Mouse (Mus musculus) midbrain, embryonic 13.5 days (tissue): ENCODE measurements around the gene Sp100. TPM values are rescaled to one million over a fixed set of nuclear protein-coding genes. Genes with fewer than 3 reads are reported as not detected.
"Not testable (repeated sequence)": the region's sequence is repeated elsewhere in the genome, so short reads cannot be mapped to it uniquely, and the experiment has no call there.

Source experiments
- ATAC-seq: fragments of 200-750 bp; cut with Nextera tagmentation; 2 replicates; pipeline ENCODE4 v1.8.0; 2017; ENCODE audit warnings: mild to moderate bottlenecking, moderate TSS enrichment, moderate library complexity
- H3K27ac ChIP-seq: fragments of 300-500 bp; sonication (generic); 2 replicates; pipeline ENCODE4 v1.5.1; 2015; ENCODE audit warnings: inconsistent platforms, mild to moderate bottlenecking, moderate library complexity
- H3K27me3 ChIP-seq: fragments of 300-500 bp; sonication (generic); 2 replicates; pipeline ENCODE4 v1.6.1; 2015; ENCODE audit warnings: mild to moderate bottlenecking, inconsistent platforms
- H3K36me3 ChIP-seq: fragments of 300-500 bp; sonication (generic); 2 replicates; pipeline ENCODE4 v1.6.1; 2015; ENCODE audit warnings: mild to moderate bottlenecking, inconsistent platforms
- H3K4me1 ChIP-seq: fragments of 300-500 bp; sonication (generic); replicated peaks from 2 replicates; pipeline ENCODE4 v1.6.1; 2015; ENCODE audit warnings: inconsistent platforms
- H3K4me2 ChIP-seq: fragments of 300-500 bp; sonication (generic); replicated peaks from 2 replicates; pipeline ENCODE4 v1.6.1; 2015; ENCODE audit warnings: moderate library complexity, mild to moderate bottlenecking, inconsistent platforms
- H3K4me3 ChIP-seq: fragments of 300-500 bp; sonication (generic); replicated peaks from 2 replicates; pipeline ENCODE4 v1.5.1; 2015; ENCODE audit warnings: mild to moderate bottlenecking, inconsistent platforms
- H3K9ac ChIP-seq: fragments of 300-500 bp; sonication (generic); replicated peaks from 2 replicates; pipeline ENCODE4 v1.6.1; 2015; ENCODE audit warnings: mild to moderate bottlenecking, inconsistent platforms
- H3K9me3 ChIP-seq: fragments of 300-500 bp; sonication (generic); 2 replicates; pipeline ENCODE4 v1.6.1; 2016; ENCODE audit warnings: mild to moderate bottlenecking, inconsistent platforms
- WGBS: fragments of 180-500 bp; shearing (Covaris S2); methylation state at CpG from one replicate; pipeline ENCODE4 v1.1.7; 2015; 5-methylcytosine and 5-hydroxymethylcytosine counted together
- polyA plus RNA-seq: library from polyadenylated mRNA; unstranded; fragments of >200 nt; fragmentation: Nextera tagmentation; extraction: Ambion mirVana; gene quantifications from 2 replicates; pipeline ENCODE4 v1.2.1, GENCODE M21; 2015

The Sp100 gene
- polyA plus RNA-seq, result 0.30 and 0.59 TPM in 2 replicates

GRCm38 (mm10) chr1:85649881-85650280 is at the start of gene Sp100:
Gene Sp100, plus strand, starts transcription at chr1:85649988.
- H3K4me1 ChIP-seq, H3K9ac ChIP-seq, H3K4me3 ChIP-seq, H3K9me3 ChIP-seq, H3K27me3 ChIP-seq, H3K36me3 ChIP-seq, ATAC-seq, H3K4me2 ChIP-seq, H3K27ac ChIP-seq: not testable (repeated sequence)
- 85% methylated on average over 6 of the region's 6 CpGs for WGBS

DNA sequence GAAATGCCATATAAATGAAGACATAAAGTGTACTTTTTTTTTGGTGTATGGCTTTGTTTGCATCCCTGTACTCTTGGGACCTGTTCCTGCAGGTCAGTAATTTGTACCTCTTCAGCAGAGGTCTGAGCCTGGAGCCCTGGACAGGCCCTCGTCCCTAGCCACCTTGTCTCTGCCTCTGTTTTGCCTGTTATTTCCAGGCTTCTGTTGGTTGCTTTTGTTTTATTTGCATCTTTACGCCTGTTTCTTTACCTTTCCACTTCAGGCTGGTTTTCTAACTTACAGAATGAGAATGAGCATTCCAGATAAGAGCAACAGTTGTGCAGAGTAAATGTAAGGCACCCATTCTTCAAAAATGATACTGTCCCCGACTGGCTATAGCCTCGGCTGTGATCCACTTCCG is 49.7 kb upstream of the Sp100 start, which contains the start of gene Sp140:
TSS of gene Sp140 (plus strand) at position 301 of the 400 bp plus-strand sequence.
- H3K36me3 ChIP-seq, H3K9ac ChIP-seq, ATAC-seq, H3K4me1 ChIP-seq, H3K27me3 ChIP-seq, H3K9me3 ChIP-seq, H3K4me2 ChIP-seq, H3K4me3 ChIP-seq, H3K27ac ChIP-seq: not testable (repeated sequence)
- WGBS, result 57% methylated on average over 1 of the region's 5 CpGs

DNA sequence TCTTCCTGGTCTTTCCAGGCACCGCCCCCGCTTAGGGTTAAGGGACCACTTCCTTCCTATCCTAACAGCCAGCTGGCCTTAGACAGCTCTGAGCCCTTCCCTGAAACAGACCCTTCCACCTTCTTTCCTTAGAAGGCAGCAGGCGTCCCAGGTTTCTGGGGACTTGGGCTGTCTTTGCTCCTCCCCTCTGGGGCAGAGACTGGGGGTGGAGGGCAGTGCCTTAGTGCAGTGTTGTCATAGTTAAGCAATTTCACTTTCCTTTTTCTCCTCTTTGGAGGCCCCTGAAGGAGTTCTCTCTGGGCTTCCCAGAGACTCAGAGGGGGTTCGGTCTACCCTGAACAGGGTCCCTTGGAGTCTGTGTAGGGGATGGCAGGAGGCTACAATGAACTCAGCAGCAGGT is 49.0 kb upstream of the Sp100 start:
- not testable (repeated sequence) for H3K36me3 ChIP-seq, H3K27me3 ChIP-seq, H3K4me2 ChIP-seq, ATAC-seq, H3K4me3 ChIP-seq, H3K27ac ChIP-seq, H3K4me1 ChIP-seq, H3K9me3 ChIP-seq, H3K9ac ChIP-seq
- WGBS, result 54% methylated on average over 4 of the region's 4 CpGs

DNA sequence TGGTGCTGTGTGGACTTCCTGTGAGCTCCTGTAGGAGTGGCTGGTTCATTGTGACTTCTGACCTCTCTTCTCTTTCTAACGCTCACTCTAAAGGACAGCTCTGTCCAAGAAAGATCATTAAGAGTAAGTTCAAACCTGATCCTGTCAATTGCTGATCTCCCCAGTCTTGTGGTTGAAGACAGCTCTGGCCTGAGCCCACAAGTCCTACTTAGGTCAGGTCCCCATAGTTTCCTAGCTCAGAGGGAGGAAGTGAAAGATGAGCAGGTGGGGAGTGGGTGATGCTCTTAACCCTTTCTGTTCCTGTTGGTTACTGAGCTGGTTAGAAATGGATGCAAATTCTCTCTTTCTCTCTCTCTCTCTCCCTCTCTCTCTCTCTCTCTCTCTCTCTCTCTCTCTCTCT is 45.4 kb upstream of the Sp100 start:
- H3K36me3 ChIP-seq, H3K27ac ChIP-seq, H3K4me3 ChIP-seq, H3K4me2 ChIP-seq, H3K9me3 ChIP-seq, H3K9ac ChIP-seq, ATAC-seq, H3K27me3 ChIP-seq, H3K4me1 ChIP-seq: not testable (repeated sequence)
- 100% methylated on average over 1 of the region's 1 CpGs for WGBS

GRCm38 (mm10) chr1:85608361-85608760 is 41.4 kb upstream of the Sp100 start:
- H3K4me1 ChIP-seq, H3K9me3 ChIP-seq, H3K27me3 ChIP-seq, ATAC-seq, H3K36me3 ChIP-seq, H3K27ac ChIP-seq, H3K4me2 ChIP-seq, H3K4me3 ChIP-seq, H3K9ac ChIP-seq: not testable (repeated sequence)
- WGBS, result 78% methylated on average over 3 of the region's 4 CpGs

GRCm38 (mm10) chr1:85610581-85610980 is 39.2 kb upstream of the Sp100 start:
- H3K36me3 ChIP-seq, H3K4me1 ChIP-seq, H3K4me3 ChIP-seq, H3K4me2 ChIP-seq, H3K27me3 ChIP-seq, H3K9me3 ChIP-seq, H3K9ac ChIP-seq, H3K27ac ChIP-seq, ATAC-seq: not testable (repeated sequence)
- WGBS, result no CpG with 5 or more reads among the region's 4 CpGs

DNA sequence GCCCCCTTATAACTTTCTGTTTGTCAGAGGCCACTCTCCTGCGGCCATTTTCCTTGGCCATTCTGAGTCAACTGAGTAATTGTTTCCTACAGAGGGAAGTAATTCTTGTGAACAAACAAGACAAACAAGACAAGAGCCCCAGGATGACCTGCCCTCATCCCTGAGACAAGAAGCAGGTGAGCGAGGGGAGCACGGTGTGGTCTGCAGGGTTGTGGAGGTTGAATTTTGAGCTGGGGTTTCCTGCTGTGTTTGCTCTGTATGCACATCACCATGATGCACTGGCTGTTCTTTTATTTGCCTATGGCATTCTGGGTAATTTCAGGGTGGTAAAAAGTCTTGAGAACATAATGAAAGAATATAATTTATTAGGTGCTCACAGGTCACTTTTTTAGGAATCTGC is 34.7 kb upstream of the Sp100 start:
- not testable (repeated sequence) for H3K4me3 ChIP-seq, H3K27me3 ChIP-seq, H3K4me2 ChIP-seq, H3K27ac ChIP-seq, H3K4me1 ChIP-seq, H3K36me3 ChIP-seq, H3K9ac ChIP-seq, ATAC-seq, H3K9me3 ChIP-seq
- 95% methylated on average over 3 of the region's 3 CpGs for WGBS

GRCm38 (mm10) chr1:85615819-85616218 is 34.0 kb upstream of the Sp100 start:
- WGBS, result 59% methylated on average over 3 of the region's 3 CpGs
- not testable (repeated sequence) for H3K9me3 ChIP-seq, H3K36me3 ChIP-seq, H3K4me2 ChIP-seq, H3K27ac ChIP-seq, H3K4me1 ChIP-seq, ATAC-seq, H3K27me3 ChIP-seq, H3K4me3 ChIP-seq, H3K9ac ChIP-seq

DNA sequence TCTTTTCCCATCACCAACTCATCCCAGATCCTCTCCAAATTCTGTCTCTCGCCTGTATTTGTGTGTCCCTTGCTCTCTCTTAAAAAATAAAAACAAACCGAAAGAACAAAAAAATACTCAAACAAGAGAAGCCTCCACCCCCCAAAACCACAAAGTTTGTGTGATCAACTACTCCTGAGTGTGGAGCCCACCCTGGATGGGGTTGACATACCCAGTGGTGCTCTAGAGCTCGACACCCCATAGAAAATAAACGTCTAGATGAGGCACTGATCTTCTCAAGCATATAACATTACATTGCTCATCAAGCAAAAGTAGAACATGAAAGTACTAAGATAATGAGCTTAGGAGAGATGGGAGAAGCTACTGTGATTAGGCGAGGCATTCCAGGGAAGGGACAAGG is 32.6 kb upstream of the Sp100 start:
- H3K9me3 ChIP-seq, H3K4me1 ChIP-seq, ATAC-seq, H3K9ac ChIP-seq, H3K36me3 ChIP-seq, H3K27me3 ChIP-seq, H3K4me2 ChIP-seq, H3K27ac ChIP-seq, H3K4me3 ChIP-seq: not testable (repeated sequence)
- 66% methylated on average over 4 of the region's 5 CpGs for WGBS

- ATAC-seq, H3K4me2 ChIP-seq, H3K36me3 ChIP-seq, H3K4me3 ChIP-seq, H3K27ac ChIP-seq, H3K27me3 ChIP-seq, H3K9ac ChIP-seq, H3K9me3 ChIP-seq, H3K4me1 ChIP-seq: not testable (repeated sequence)
- 81% methylated on average over 1 of the region's 1 CpGs for WGBS
These were observed 31.1 kb upstream of the Sp100 start for GRCm38 (mm10) chr1:85618689-85619088.

DNA sequence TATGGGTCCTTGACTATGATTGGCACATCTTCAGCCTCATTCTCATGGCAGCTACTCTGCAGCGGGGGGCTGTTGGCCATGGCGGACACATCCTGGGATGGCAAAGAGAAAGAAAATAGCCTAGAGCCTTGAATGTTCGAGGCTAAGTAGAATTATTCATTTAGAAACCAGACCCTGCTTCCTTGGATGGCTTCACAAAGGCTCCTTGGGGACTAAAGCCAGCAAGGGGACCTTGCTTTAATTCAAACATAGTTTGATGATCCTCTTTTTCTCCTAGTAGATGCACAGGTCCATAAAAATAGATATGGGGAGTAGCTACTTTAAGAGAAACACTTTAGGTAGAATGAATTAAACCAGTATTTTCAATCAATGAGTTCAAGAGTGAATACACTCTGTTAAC is 12.9 kb upstream of the Sp100 start:
- not testable (repeated sequence) for H3K27me3 ChIP-seq, H3K27ac ChIP-seq, H3K9ac ChIP-seq, H3K36me3 ChIP-seq, H3K4me3 ChIP-seq, ATAC-seq, H3K9me3 ChIP-seq, H3K4me1 ChIP-seq, H3K4me2 ChIP-seq
- WGBS, result 67% methylated on average over 3 of the region's 3 CpGs

DNA sequence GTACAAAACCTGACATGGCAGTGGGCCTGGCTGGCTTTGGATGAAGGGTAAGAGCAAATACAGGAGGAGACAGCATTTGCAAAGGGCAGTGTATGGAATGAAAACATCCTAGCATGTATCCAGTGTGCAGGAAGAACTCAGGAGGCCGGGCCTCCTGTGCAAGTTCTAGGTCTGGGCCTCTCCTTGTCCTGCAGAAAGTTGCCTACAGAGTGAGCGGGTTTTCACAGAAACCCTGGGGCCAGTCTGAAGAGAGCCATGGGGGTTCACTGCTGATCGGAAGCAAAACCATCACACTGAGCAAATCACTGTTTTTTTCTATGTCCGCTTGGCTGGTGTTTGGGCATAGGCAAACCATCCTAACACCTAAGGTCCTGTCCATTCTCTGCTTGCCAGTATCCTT is 11.6 kb upstream of the Sp100 start:
- WGBS, result 79% methylated on average over 4 of the region's 4 CpGs
- H3K4me3 ChIP-seq, H3K27ac ChIP-seq, H3K4me1 ChIP-seq, H3K9ac ChIP-seq, H3K36me3 ChIP-seq, ATAC-seq, H3K9me3 ChIP-seq, H3K4me2 ChIP-seq, H3K27me3 ChIP-seq: not testable (repeated sequence)

DNA sequence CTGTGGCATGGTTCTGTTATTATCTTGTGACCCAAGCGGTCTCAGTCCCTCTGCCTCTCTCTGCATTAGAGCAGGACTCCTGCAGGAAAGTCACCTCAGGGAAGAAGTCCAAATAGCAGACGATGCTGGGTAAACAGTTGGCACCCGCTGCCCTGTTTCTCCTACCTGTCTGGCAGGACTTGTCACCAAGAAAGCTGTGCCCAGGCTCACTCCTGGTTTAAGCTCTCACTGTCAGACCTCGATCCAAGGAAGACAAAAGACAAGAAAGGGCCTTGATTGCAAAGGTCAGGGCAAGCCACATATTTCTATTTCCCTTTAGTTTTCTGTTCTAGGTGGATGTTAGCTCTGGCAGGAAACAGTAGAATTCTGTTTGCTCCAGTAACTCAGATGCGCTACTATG is 736 bp downstream of the Sp100 start:
- H3K27ac ChIP-seq, H3K4me2 ChIP-seq, H3K4me3 ChIP-seq, H3K9me3 ChIP-seq, H3K36me3 ChIP-seq, H3K9ac ChIP-seq, ATAC-seq, H3K4me1 ChIP-seq, H3K27me3 ChIP-seq: not testable (repeated sequence)
- 77% methylated on average over 4 of the region's 5 CpGs for WGBS
